Comparison of ENCODE assay signal across 13 mouse cellular contexts in the genomic region with DNA sequence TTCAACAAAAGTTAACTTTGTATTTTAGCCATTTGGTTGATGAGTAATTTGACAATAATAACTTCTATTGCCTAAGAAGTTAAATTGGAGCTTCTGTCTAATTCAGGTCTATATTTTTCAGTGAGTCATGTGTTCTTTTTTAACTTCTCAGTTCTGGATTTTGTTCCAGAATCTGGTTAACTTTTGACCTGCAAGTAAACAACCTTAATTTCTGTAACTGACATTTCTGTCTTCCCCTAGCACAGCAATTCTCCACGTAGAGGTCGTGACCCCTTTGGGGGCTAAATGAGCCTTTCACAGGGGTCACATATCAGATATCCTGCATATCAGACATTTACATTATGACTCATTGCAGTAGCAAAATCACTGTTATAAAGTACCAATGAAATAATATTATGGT.
A peak's percentile ranks its signal among the peaks of the same experiment; 100 is the strongest.
DNase-seq lines count a peak whose midpoint lies in the region; ATAC-seq lines count a peak whose summit lies in the region.
"Had no signal": no experiment of that assay in that cellular context is flagged by ENCODE, and none has a peak within 500 bp of the region (broad histone marks: within the 10 kb centered on the region; RNA-seq: fewer than 3 reads in every experiment).

No protein-coding gene starts in this region.

- WGBS in hindbrain, embryonic 10.5 days, result 46% methylated on average over 2 of the region's 2 CpGs
- 55% methylated on average over 2 of the region's 2 CpGs for WGBS in midbrain, embryonic 11.5 days

- no peak for ATAC-seq in midbrain, embryonic 11.5 days (ENCODE audit: low FRiP score)
- no peak for ATAC-seq in megakaryocyte-erythroid progenitor cell, adult 5-6 weeks (replicated peaks; ENCODE audit: low FRiP score, low TSS enrichment, poor library complexity, severe bottlenecking)

- no peaks in the 10 kb centered on the region for H3K27me3 ChIP-seq in hindbrain, embryonic 10.5 days (ENCODE audit: insufficient read depth, poor library complexity, severe bottlenecking)
- H3K27me3 ChIP-seq in midbrain, embryonic 11.5 days (ENCODE audit: control insufficient read depth, insufficient read depth, low read length), result no peaks in the 10 kb centered on the region
- H3K27me3 ChIP-seq: megakaryocyte, embryonic 14.5 days had no signal

- no peak overlapping the region for H3K4me2 ChIP-seq in midbrain, embryonic 11.5 days

- H3K9me3 ChIP-seq in hindbrain, embryonic 10.5 days, result no peaks in the 10 kb centered on the region
- no peaks in the 10 kb centered on the region for H3K9me3 ChIP-seq in midbrain, embryonic 11.5 days (ENCODE audit: control insufficient read depth, low read length)
- H3K9me3 ChIP-seq: megakaryocyte, embryonic 14.5 days had no signal

- H3K36me3 ChIP-seq in hindbrain, embryonic 10.5 days, result no peaks in the 10 kb centered on the region
- no peaks in the 10 kb centered on the region for H3K36me3 ChIP-seq in midbrain, embryonic 11.5 days (ENCODE audit: control insufficient read depth, insufficient read depth, low read length)

- peaks cover 56% of the 10 kb centered on the region for H3K4me1 ChIP-seq in hindbrain, embryonic 10.5 days (replicated peaks)
- H3K4me1 ChIP-seq in midbrain, embryonic 11.5 days (ENCODE audit: control insufficient read depth, insufficient read depth, low read length), result peaks cover 21% of the 10 kb centered on the region
- H3K4me1 ChIP-seq: megakaryocyte, embryonic 14.5 days had no signal

- intact Hi-C loops in heart, postnatal 36 days (cut with DNase I), result no loop called here

- DNase-seq in heart, adult 11 months, result peak; percentile 9
- no peak for DNase-seq in heart, postnatal 36 days
- peak; percentile 33 for DNase-seq in embryo, embryonic 9.5 days (ENCODE audit: extremely low spot score)
- DNase-seq in hindbrain, embryonic 10.5 days (ENCODE audit: low spot score), result no peak
- DNase-seq in midbrain, embryonic 11.5 days (ENCODE audit: low spot score, missing footprints), result no peak
- DNase-seq in c-Kit-positive CD71-positive TER-119-positive erythroid progenitor cells, embryonic 14.5 days (ENCODE audit: low spot score), result no peak
- no peak for DNase-seq in ovary, adult 18-20 months (ENCODE audit: low spot score)
- DNase-seq: B cell, adult 2 months; cerebellum, adult 11 months; lung, embryonic 14.5 days; right cerebral cortex, postnatal 25 days had no signal

- peak overlapping the region; percentile 82 for H3K27ac ChIP-seq in hindbrain, embryonic 10.5 days
- H3K27ac ChIP-seq in midbrain, embryonic 11.5 days (ENCODE audit: low read depth, low read length), result peak overlapping the region; percentile 68; the same call in 1 of the 2 replicates

- H3K9ac ChIP-seq in midbrain, embryonic 11.5 days (ENCODE audit: low read length), result no peak overlapping the region

- no peak overlapping the region for H3K4me3 ChIP-seq in hindbrain, embryonic 10.5 days
- no peak overlapping the region for H3K4me3 ChIP-seq in midbrain, embryonic 11.5 days (ENCODE audit: low read depth, low read length)
- H3K4me3 ChIP-seq: megakaryocyte, embryonic 14.5 days had no signal

Comparison
In these comparisons a context has a peak if more than half of its experiments do, and no peak if none do; other contexts are left out.
1. DNase-seq: peak in heart, adult 11 months (single experiment) and embryo, embryonic 9.5 days (single experiment); none in heart, postnatal 36 days (0 of 2), hindbrain, embryonic 10.5 days (single experiment), midbrain, embryonic 11.5 days (single experiment), c-Kit-positive CD71-positive TER-119-positive erythroid progenitor cells, embryonic 14.5 days (single experiment) and ovary, adult 18-20 months (single experiment).